Mouse (Mus musculus): ENCODE results near the gene Rbp2.

Gene Rbp2

DNA sequence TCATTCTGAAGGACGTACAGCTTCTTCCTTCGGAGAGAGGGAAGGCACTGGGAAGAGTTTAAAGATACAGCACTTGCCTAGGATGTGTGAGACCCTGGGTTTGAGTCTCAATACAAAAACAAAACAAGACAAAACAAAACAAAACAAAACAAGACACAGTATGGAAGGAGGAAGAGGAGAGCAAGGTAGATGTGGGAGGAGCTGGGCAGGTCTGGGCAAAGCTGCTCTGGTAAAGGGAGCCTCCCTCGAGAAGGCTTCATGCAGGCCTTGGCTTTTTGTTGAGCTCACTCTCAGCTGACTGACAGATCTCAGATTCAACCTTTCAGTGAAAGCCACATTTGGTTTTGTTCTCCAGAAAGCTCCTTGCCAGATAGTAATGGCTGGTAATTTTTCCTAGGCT, at the start of gene Rbp2:
Gene Rbp2, plus strand, starts transcription at position 301 of the 400 bp plus-strand sequence.
- DNase-seq (ENCODE audit: low read depth) = no peak

DNA sequence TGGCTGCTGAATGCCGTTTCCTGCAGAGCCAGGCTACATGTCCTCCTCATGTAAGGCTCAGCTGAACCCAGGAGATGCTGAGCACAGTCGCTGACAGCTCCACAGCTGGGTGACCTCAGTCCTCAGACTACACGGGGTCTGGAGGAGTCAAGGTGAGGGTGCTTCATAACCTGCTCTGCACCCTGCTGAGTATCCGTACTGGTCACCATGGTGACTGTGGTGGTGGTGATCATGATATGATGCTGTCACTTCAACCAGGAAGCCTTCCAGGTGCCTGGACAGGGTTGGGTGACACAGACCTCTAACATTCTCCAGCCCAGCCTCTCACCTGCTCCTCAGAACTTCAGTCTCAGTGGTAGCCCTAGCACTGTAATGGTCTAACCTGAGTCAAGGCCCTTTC, 48.1 kb upstream of the Rbp2 start:
- no peak for DNase-seq (ENCODE audit: low read depth)

DNA sequence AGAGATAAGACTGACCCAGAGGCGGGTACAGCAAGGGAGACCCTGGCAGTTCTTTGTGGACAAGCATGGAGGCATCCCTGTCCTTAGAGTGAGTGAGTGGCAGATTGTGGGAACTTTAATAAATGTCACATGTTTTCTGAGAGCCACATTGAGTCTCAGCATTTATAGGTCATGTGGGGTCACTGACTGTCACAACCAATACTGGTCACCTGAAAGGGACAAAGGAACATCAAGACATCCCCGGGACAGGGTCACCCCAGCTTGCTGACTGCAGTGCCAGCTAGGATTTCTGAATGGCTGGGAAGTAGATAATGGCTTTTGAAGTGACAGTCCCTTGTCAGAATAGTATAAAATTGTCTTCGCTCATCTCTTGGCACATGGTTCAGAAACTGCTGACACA, 46.8 kb upstream of the Rbp2 start:
- DNase-seq (ENCODE audit: low read depth) = no peak

DNA sequence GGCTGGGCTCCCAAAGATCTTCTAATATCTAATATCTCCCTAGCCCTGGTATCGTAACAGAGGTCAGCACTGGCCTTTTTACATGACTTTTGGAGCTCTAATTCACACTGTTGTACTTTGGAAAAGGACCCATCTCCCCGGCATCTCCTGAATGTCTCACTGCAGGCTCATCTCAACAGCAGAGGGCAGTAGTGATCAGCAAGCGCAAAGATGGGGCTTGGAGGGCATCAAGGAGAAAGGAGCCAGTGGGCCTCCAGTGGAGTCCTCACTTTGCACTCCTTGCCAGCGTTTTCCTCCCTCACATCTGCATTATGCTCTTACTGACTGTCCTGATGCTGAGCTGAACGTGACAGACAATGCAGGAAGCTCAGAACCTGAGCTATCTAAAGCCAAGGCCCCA, 43.3 kb upstream of the Rbp2 start:
- DNase-seq (ENCODE audit: low read depth) = peak; percentile 19

DNA sequence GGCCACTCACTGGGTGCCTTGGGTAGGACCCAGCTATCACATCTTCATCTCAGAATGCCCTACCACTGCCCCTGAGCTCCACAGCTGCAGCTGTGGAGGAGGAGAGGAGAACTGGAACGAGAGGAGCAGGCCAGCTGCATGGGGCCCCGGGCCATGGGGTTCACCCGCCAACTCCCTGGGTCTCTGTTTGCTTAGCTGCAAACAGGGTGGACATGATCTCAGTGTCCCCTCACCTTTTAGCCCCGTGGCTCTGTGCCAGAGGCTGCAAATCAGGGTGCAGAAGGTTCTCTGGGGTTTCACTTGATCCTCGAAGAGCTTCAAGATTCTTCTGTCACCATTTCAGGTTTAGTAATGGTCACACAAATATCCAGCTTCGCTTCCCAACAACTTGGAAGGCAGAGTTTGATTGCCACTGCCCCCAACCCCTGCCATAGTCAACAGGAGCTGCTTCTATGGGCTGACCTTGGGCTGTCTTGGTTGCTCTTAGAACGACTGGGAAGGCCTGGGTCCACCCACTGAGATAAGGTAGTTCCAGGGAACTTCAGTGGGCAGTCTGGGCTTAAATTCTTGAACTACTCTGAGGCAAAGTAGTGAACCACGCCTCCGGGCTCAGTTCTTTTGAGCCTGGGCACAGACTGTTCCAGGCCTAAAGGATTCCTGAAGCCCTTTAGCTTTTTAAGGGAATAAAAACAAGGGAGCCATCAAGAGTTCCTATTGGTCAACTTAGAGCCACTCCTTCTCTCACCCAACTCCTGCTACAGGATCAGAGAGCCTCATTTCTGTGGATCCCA, 40.4 kb upstream of the Rbp2 start:
- no peak for DNase-seq (ENCODE audit: low read depth)

DNA sequence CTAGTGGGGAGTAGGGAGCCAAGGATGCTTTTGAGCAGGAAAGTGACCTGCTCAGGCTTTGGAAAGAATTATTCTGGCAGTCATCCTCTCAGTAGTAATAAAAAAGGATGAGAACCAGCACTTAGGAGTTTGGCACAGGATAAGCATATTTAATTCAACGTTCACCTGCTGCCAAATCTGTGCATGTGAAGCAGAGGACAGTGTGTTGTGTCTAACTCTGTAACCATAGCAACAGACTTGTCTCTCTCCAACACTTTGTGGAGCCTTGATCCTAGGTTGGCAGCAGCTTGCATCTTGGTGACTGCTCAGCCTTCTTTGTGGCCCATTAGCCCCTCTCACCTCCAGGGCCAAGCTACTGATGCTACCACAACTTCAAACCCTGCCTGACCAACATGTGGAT, 34.9 kb upstream of the Rbp2 start:
- no peak for DNase-seq (ENCODE audit: low read depth)

DNA sequence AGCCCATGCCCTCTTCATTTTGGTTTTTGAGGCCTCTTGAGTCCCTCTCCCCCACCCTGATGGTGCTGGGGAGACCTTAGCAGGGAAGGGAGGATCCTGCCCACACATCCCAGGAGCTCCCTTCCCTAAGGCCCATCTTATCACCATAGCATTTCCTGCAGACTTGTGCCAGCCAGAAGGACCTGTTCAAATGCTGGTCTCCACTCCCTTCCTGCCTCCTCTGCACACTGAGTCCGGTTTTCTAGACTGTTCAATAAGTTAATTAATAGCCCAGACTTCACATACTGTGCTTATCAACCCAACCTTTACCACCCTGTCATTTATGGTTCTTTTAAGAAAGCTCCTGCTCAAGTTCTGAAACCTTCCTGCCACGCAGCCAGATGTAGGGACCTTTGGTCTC, 19.2 kb upstream of the Rbp2 start:
- DNase-seq (ENCODE audit: low read depth) = no peak

DNA sequence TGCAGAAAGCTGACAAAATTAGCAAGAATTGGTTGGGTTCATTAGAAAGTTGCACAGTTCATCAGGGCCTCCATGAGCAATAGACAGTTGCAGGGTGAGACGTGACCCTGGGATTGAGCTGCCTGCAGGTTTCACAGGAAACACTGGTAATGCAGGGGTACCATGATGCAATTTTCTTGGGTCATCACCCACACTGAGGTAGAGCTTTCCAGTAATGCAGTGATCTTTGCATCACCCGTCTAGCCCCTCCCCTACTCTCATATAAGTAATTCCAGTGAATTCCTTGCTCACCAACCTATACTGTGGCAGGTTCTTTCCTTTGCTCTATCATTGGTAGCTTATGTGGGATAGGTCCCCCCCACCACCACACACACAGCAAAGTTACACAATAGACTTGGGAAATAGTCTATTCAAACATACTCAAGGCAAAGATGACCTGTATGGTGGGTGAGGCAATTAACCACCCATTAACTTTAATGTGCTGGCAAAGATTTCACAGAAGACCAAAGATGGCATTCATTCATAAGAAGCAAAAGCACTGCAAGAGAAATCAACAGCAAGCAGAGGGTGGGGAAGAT, 5.7 kb upstream of the Rbp2 start:
- no peak for DNase-seq (ENCODE audit: low read depth)

DNA sequence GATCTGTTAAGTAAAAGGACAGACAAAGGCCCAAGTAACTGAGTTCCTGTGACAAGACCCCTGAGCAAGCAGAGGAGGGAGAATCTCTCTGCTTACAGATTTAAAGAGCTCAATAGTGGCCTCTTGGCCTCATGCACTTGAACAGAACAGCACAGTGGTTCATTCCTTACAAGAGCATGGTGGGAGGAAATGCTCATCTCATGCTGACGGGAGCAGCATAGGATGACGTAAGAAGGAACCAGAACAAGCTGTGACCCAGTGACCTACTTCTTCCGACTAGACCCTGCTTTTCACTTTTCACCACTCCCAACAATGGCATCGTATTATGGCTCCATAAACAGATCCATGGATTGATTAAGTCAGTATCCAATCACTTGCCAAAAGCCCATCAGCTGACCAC, 3.7 kb upstream of the Rbp2 start:
- no peak for DNase-seq (ENCODE audit: low read depth)

DNA sequence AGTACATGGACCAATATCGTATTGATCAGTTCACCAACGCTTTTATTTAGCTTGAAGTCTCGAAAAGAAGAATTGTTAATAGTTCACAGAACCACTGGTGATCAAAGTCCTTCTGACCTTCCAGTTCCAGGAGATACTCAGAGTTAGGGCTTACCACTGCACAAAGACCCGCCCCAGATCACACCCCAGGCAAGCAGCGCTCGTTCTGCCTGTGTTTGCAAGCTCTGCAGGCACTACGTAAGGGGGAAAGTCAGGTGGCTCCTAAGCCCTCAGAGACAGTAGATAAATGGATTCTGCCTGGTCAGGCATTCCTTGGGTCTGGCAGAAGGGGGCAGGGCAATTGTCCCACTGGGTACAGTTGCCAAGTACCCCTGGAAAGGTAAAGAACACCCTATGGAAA, 895 bp upstream of the Rbp2 start:
- no peak for DNase-seq (ENCODE audit: low read depth)

DNA sequence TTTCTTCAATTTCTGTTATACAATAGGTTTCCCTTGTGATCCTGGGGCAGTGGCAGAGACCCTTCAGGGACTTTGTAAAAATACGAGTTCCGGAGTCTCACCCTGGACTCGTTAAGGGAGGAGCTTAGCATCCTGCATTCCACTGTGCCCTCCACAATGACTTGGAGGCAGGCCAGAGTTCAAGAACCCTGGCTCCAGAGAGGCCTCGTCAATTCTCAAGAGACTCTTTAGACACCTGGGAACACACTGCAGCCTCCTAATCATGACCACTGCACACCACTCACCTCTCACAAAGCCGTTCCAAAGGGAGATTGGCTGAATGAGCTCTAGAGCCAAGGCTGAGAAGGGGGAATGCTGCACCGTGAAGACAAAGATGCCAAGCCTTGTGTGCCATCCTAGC, 1.4 kb downstream of the Rbp2 start:
- no peak for DNase-seq (ENCODE audit: low read depth)

DNA sequence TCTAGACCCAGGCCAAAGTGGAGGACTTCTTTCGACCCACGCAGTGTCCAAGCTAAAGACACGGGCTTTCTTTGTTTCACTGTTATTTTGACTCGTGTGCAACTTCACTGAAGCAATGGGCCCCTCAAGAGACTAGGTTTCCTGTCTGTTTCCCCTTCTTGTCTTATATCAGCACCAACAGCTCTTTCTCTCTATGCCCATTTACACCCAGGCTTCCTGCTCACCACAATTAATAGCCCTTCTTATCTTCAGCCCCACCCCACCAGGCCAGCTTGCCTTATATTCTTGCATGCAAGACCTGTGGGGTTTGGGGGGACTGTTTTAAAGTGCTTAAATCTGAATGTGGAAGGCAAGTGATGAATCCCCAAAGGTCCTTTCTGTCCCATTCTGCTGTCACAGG, 3.6 kb downstream of the Rbp2 start:
- DNase-seq (ENCODE audit: low read depth) = peak; percentile 73

DNA sequence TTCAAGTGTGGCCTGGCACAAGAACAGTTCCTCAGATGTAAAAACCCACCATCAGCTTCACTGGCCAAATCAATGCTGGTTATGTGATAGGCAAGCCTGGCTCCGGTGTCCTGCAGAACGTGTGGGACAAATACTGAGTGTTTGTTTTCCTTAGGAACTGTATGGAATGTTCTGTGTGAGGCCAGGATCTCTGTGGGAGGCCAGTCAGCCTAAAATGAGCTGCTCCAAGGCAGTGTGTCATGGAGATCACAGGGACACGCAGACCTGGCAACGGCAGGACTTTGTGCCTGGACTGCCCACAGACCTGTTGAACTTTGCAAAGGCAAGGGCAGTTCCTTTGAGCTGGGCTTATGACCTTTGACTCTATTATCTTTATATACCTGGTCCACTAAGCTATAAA, 4.2 kb downstream of the Rbp2 start:
- no peak for DNase-seq (ENCODE audit: low read depth)

DNA sequence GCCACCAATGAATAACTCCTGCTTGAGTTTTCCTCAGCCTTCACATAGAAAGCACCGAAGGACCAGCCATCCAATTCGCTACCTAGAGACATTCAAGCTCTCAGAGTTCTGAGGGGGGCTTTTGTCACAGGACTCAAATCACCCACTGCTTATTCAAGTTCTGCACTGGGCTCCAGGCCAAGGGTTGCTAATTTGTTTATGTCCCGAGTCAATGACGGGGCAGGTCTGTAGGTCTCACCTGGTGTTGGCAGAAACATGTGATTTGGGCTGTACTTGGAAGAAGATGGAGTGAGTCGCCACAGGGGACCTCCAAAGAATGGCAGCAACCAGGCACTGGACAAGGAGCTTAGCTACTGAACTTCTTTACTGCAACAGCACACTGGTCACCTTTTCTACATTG, 5.2 kb downstream of the Rbp2 start:
- DNase-seq (ENCODE audit: low read depth) = no peak

DNA sequence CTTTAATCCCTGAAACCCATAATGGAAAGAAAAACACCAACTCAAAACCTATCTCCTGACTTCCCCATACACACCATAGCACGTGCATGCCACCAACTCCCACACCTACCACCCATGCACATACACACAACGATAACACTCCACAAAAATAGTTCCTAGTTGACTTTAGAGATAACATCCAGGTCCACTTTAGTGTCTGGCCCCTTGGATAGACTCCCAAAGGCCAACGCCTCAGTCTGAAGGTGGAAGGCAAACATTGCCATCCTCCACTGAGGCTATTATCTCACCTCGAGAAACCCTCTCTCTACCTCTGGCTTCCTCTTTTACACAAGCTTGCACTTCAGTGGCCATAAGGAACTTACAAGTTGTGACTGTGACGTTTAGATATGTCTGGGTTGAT, 6.3 kb downstream of the Rbp2 start:
- DNase-seq (ENCODE audit: low read depth) = no peak

DNA sequence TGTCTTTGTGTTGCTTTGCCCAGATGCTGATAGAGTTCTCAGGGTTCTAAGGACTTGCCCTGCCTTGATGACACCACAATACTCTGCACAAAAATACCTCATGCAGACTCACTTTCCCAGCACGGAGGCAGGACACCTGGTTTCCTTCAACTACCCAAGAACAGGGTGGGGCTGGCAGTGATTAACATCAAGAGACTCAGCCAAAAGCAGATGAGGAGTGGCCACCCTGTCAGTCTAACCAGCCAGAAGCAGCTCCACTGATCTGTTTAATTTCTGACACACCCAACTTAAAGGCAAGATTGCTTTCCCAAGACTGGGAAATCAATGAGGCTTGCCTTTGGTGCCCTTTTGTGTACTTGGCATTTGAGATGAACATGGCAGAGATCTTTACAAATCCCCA, 6.9 kb downstream of the Rbp2 start:
- no peak for DNase-seq (ENCODE audit: low read depth)

DNA sequence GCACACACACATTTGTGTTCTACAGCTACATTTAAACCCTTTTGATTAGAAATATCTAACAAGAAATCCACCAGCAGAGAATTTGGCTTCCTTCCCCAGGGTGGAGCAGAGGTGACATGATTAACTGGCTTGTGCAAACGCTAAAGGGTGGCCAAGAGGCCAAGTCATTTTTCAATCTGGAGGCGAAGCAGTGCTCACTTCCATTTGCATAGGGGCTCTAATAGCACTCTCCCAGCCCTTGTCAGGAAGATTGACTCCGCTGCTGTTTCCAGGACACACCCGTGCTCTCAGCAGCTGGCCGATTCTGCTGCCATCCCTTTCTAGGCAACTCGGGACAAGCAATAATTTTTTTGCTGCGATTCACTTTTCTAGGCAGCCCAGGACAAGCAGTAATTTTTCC, 11.2 kb downstream of the Rbp2 start:
- no peak for DNase-seq (ENCODE audit: low read depth)

DNA sequence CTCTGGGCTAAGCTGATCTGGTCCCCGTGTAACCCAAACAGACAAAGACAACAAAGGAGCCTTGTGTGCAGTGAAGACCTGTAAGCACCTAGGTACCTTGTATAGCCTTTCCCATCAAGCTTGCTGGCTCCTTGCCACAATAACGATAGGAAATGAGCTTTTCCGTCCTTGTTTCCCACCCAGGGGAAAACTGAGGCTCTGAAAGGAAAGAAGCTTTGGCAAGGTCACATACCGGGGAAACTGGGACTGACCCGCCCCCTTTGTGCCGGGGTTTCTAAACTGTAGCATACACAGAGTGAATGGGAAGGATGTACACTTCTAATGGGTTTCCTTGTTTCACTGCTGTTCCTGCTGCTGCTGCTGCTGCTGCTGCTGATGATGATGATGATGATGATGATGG, 12.1 kb downstream of the Rbp2 start:
- no peak for DNase-seq (ENCODE audit: low read depth)

DNA sequence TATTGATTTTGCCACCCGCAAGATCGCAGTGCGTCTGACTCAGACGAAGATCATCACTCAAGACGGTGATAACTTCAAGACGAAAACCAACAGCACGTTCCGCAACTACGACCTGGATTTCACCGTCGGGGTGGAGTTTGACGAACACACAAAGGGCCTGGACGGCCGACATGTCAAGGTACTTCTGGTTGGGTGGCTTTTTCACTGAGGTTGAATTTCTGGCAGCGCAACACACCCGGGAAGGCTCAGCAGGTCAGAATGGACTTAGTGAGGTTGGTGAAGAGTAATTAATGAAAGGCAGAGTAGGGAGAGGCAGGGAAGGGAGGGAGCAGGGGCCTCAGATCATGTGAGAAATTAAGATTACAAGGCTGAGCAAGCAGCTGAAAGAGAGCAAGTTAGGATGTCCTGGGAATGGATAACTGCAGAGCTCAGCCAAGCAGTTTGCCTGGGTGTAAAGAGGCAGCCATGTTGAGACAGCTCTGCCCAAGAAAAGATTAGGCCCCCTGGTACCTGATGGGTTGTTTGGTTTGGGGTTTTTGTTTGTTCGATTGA, 12.9 kb downstream of the Rbp2 start:
- no peak for DNase-seq (ENCODE audit: low read depth)

DNA sequence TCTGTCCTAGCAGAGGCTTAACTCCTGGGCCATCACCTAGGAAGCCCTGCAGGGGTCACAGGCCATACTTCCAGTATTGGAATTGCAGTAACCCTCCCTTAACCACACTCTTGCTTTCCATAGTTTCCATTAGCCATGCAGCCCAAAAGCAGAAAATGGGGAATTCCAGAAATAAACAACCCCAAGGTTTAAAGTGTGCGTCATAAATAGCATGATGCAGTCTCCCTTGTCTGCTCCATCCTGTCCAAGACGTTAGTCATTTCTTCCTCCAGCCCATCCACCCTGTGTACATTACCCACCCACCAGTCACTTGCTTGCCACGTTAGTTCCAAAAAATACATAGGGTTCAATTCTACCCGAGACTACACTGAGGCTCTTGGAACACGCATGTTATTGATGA, 13.7 kb downstream of the Rbp2 start:
- DNase-seq (ENCODE audit: low read depth) = no peak

DNA sequence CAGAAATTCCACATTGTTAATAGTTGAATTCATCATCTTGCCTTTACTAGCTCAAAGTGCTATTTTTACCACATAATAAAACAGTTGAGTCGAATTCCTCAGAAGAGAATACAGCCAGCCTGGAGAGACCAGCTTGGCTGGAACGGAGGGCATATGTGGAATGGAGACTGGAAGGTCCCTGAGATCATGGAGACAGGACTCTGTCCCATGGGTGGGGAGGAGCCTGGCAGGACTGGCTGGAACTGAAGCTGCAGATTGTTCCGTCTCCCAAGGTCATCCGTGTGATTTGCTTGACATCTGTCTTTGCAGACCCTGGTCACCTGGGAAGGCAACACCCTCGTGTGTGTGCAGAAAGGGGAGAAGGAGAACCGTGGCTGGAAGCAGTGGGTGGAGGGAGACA, 21.6 kb downstream of the Rbp2 start:
- no peak for DNase-seq (ENCODE audit: low read depth)

DNA sequence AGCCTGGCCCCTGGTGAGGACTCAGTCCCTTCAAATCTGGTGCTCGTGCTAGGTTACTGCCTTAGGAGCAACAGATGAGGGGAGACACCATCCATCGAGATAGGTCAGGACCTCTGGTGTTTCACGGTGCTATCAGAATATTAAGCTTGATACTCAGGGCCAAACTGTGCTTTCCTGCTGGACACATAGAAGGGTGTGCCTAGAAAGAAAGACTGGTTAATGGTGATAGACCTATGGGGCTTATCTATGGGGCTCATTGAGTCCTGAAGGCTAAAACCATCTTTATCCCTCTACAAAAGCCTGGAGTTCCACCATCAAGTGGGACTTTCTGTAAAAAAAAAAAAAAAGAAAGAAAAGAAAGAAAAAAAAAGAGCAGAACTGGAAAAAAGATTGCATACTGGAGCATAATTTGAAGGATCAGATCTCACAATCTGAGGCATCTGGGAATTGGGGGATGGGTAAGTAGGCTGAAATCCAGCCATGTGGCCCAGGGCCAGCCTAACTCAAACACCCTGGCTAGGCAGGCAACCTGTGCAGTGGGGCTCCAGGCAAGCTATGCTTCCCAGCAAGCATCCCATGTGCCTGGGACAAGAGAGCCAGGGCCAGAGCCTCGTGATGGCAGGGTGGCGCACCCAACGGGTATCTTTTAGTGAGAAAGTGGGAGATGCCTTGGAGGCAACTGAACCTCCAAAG, 24.6 kb downstream of the Rbp2 start:
- DNase-seq (ENCODE audit: low read depth) = no peak

DNA sequence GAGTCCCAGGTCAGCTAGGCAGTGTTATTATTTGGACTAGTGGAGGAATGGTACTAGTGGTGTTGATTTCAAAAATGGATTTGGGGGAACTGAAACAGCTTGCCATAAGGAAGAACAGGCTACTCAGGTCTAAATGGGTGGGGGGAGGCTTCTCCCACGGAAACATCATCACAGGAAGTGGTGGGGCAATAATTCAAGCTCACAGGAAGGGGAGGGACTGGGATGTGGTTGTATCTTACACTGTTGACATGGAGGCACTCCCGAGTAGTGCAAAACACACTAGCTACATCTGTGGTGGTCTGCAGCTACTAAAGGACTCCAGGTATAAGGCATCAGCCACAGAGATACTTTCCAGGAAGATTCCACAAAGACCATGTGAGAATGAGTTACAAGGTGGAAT, 38.0 kb downstream of the Rbp2 start:
- no peak for DNase-seq (ENCODE audit: low read depth)

Data from c-Kit-positive CD71-positive TER-119-negative erythroid progenitor cells, embryonic 14.5 days (primary cell).